Mouse (Mus musculus): ENCODE data around the gene Pde1c.

DNA sequence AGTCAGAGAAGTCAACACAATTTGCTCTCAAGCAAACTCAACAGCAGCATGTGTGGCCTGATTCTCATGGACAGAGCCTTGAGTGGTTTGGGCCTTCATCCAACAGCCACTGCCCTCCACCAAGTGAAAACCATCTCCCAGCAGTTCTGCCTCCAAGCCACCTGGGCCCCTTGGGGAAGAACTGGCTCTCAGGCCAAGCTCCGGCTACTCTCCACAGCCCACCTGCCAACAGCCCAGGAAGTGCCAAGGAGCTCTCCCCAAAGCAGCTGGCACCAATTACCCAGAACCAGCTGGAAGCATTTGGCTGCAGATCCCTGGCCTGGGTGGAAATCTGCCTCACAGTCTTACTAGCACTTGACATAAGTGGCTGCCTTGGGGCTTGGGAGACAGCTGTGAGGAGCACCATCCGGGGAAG is 8.4 kb downstream of the Pde1c start:
- TF ChIP-seq EP300 (IDR thresholded peaks at IDR 0.05; ENCODE audit: low read depth): no peak
- TF ChIP-seq CTCF (IDR thresholded peaks at IDR 0.05; ENCODE audit: low read depth): no peak
